Mouse (Mus musculus) liver, embryonic 14.5 days (tissue): Measurements from ENCODE around the gene Gpr153.

Experiments
- CTCF ChIP-seq: IDR thresholded peaks from 2 replicates; pipeline ENCODE4 v1.5.1; 2016; ENCODE audit warnings: antibody characterized with exemption, low read depth, control low read depth
- EP300 ChIP-seq: IDR thresholded peaks from 2 replicates; pipeline ENCODE4 v1.6.1; 2016; ENCODE audit warnings: antibody characterized with exemption, low read depth

GRCm38 (mm10) chr4:152312186-152312585 lies 38.2 kb downstream of the Gpr153 start:
- TF ChIP-seq EP300 (no peak), CTCF (no peak)
